Mouse (Mus musculus) forebrain, embryonic 14.5 days (tissue): ENCODE measurements at regions not wholly inside any gene's neighbourhood (a gene's known extent, or its start where the extent isn't known, plus 50 kb on each side); places are given as distances from the start of the nearest gene placed in this dataset.

Source experiments
- ATAC-seq: fragments of 200-750 bp; cut with Nextera tagmentation; 2 replicates; pipeline ENCODE4 v1.8.0; 2017; ENCODE audit warnings: mild to moderate bottlenecking, moderate library complexity
- DNase-seq: peaks from one replicate; pipeline ENCODE4 v3.0.0-alpha.2; 2015; ENCODE audit warnings: low spot score
- H3K27ac ChIP-seq: fragments of 300-500 bp; sonication (generic); 2 replicates; pipeline ENCODE4 v1.5.1; 2014; ENCODE audit warnings: low read depth, mild to moderate bottlenecking, control low read depth, low read length, moderate library complexity
- H3K27me3 ChIP-seq: fragments of 300-500 bp; sonication (generic); replicated peaks from 2 replicates; pipeline ENCODE4 v1.6.1; 2014; ENCODE audit warnings: low read length, control low read depth, mixed read lengths; ENCODE audit not compliant: control insufficient read depth, insufficient read depth
- H3K36me3 ChIP-seq: fragments of 300-500 bp; sonication (generic); 2 replicates; pipeline ENCODE4 v1.6.1; 2014; ENCODE audit warnings: low read length, control low read depth; ENCODE audit not compliant: control insufficient read depth, insufficient read depth
- H3K4me1 ChIP-seq: fragments of 300-500 bp; sonication (generic); 2 replicates; pipeline ENCODE4 v1.6.1; 2014; ENCODE audit warnings: antibody characterized with exemption, low read length, control low read depth; ENCODE audit not compliant: control insufficient read depth, insufficient read depth
- H3K4me2 ChIP-seq: fragments of 300-500 bp; sonication (generic); 2 replicates; pipeline ENCODE4 v1.6.1; 2014; ENCODE audit warnings: mild to moderate bottlenecking, control low read depth, low read length
- H3K4me3 ChIP-seq: fragments of 300-500 bp; sonication (generic); 2 replicates; pipeline ENCODE4 v1.5.1; 2014; ENCODE audit warnings: low read depth, low read length, control low read depth
- H3K9ac ChIP-seq: fragments of 300-500 bp; sonication (generic); 2 replicates; pipeline ENCODE4 v1.6.1; 2014; ENCODE audit warnings: mild to moderate bottlenecking, low read length, control low read depth, moderate library complexity
- H3K9me3 ChIP-seq: fragments of 300-500 bp; sonication (generic); replicated peaks from 2 replicates; pipeline ENCODE4 v1.6.1; 2016; ENCODE audit warnings: low read length, control low read depth, mixed read lengths; ENCODE audit not compliant: control insufficient read depth
- WGBS: fragments of 180-500 bp; shearing (Covaris S2); extraction: QIAGEN DNeasy Blood & Tissue Kit; methylation state at CpG from one replicate; pipeline ENCODE4 v1.1.7; 2014; 5-methylcytosine and 5-hydroxymethylcytosine counted together

- Histone ChIP-seq H3K9me3 (no peaks in the 10 kb centered on the region; the same call in 1 of the 2 replicates), H3K4me2 (no peak overlapping the region), H3K4me1 (no peaks in the 10 kb centered on the region), H3K27ac (no peak overlapping the region), H3K9ac (no peak overlapping the region), H3K36me3 (no peaks in the 10 kb centered on the region), H3K27me3 (no peaks in the 10 kb centered on the region), H3K4me3 (no peak overlapping the region)
- DNase-seq (no peak), ATAC-seq (no peak)
- WGBS = 84% methylated on average over 1 of the region's 1 CpGs
These were observed 66.1 kb upstream of the 1600014C23Rik start for GRCm38 (mm10) chr17:45799725-45800124.

DNA sequence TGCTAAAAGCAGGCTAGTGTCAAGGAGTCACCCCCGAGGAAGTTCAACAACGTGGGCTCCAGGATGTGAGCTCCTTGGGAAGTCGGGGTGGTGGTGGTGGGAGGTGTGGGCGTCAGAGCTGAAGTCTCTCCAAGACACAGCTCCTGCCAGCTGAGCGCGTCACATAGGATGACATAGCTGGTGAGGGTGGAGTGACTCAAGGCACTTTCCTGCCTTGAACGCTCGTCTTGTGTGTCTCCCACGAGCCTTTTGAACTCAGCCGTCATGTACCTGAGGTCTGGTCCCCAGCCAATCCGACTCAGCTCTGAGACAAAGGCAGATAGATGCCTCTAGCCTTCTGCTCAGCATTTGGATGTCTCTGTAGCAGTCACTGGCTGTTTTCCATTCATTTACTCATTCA, 65.4 kb upstream of the 1600014C23Rik start:
- Histone ChIP-seq H3K36me3 (no peaks in the 10 kb centered on the region), H3K4me3 (no peak overlapping the region), H3K4me1 (no peaks in the 10 kb centered on the region), H3K9ac (no peak overlapping the region), H3K27me3 (no peaks in the 10 kb centered on the region), H3K9me3 (no peaks in the 10 kb centered on the region; the same call in 1 of the 2 replicates), H3K4me2 (no peak overlapping the region), H3K27ac (no peak overlapping the region)
- DNase-seq (no peak), ATAC-seq (no peak)
- WGBS = 68% methylated on average over 11 of the region's 11 CpGs

GRCm38 (mm10) chr17:45798456-45798855, 64.8 kb upstream of the 1600014C23Rik start:
- no peaks in the 10 kb centered on the region for H3K4me1 ChIP-seq
- H3K36me3 ChIP-seq = no peaks in the 10 kb centered on the region
- H3K27me3 ChIP-seq = no peaks in the 10 kb centered on the region
- ATAC-seq (no peak), DNase-seq (no peak)
- H3K27ac ChIP-seq = no peak overlapping the region
- no peak overlapping the region for H3K9ac ChIP-seq
- H3K4me3 ChIP-seq = no peak overlapping the region
- H3K4me2 ChIP-seq = no peak overlapping the region
- 83% methylated on average over 8 of the region's 8 CpGs for WGBS
- H3K9me3 ChIP-seq = no peaks in the 10 kb centered on the region; the same call in 1 of the 2 replicates

DNA sequence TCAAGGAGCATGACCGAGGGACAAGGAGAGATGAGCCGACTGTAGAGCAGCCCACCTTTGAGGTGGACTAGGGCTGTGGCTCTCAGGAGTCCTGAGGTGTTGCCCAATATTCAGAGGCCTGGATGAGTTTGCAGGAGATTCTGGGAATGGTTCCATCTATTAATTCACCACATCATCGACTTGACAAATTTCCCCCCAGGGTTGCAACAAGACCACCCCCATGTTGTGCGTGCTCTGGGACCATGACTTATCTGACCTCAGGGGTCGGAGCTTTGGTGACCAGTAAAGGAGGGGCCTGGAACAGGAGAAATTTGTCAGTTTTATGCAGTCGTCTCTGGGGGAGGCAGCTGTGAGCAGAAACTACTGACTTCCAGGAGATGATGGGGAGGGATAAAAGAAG, 63.5 kb upstream of the 1600014C23Rik start:
- DNase-seq (no peak), ATAC-seq (no peak)
- no peaks in the 10 kb centered on the region for H3K4me1 ChIP-seq
- H3K27ac ChIP-seq = no peak overlapping the region
- no peaks in the 10 kb centered on the region; the same call in 1 of the 2 replicates for H3K9me3 ChIP-seq
- no peaks in the 10 kb centered on the region for H3K27me3 ChIP-seq
- WGBS = 85% methylated on average over 6 of the region's 6 CpGs
- H3K4me3 ChIP-seq = no peak overlapping the region
- H3K36me3 ChIP-seq = no peaks in the 10 kb centered on the region
- H3K4me2 ChIP-seq = no peak overlapping the region
- no peak overlapping the region for H3K9ac ChIP-seq

- no peak overlapping the region for H3K4me3 ChIP-seq
- no peak for ATAC-seq
- no peaks in the 10 kb centered on the region for H3K4me1 ChIP-seq
- H3K9ac ChIP-seq = no peak overlapping the region
- H3K9me3 ChIP-seq = no peaks in the 10 kb centered on the region
- no peak for DNase-seq
- 86% methylated on average over 7 of the region's 7 CpGs for WGBS
- no peaks in the 10 kb centered on the region for H3K36me3 ChIP-seq
- no peaks in the 10 kb centered on the region for H3K27me3 ChIP-seq
- H3K4me2 ChIP-seq = no peak overlapping the region
- H3K27ac ChIP-seq = no peak overlapping the region
These were observed 61.3 kb upstream of the 1600014C23Rik start for GRCm38 (mm10) chr17:45794926-45795325.

- H3K4me2 ChIP-seq = no peak overlapping the region
- H3K4me3 ChIP-seq = no peak overlapping the region
- H3K36me3 ChIP-seq = no peaks in the 10 kb centered on the region
- no peak for ATAC-seq
- 87% methylated on average over 8 of the region's 8 CpGs for WGBS
- no peak for DNase-seq
- H3K27ac ChIP-seq = no peak overlapping the region
- no peaks in the 10 kb centered on the region for H3K27me3 ChIP-seq
- H3K9ac ChIP-seq = no peak overlapping the region
- no peaks in the 10 kb centered on the region for H3K9me3 ChIP-seq
- no peaks in the 10 kb centered on the region for H3K4me1 ChIP-seq
These were observed 57.4 kb upstream of the 1600014C23Rik start for GRCm38 (mm10) chr17:45790959-45791520.

- H3K9me3 ChIP-seq = no peaks in the 10 kb centered on the region
- 30% methylated on average over 6 of the region's 6 CpGs for WGBS
- no peak overlapping the region for H3K4me2 ChIP-seq
- no peaks in the 10 kb centered on the region for H3K27me3 ChIP-seq
- no peak overlapping the region for H3K9ac ChIP-seq
- H3K4me3 ChIP-seq = no peak overlapping the region
- no peaks in the 10 kb centered on the region for H3K4me1 ChIP-seq
- DNase-seq (peak; percentile 23), ATAC-seq (no peak)
- no peaks in the 10 kb centered on the region for H3K36me3 ChIP-seq
- H3K27ac ChIP-seq = no peak overlapping the region
These were observed 56.1 kb upstream of the 1600014C23Rik start for GRCm38 (mm10) chr17:45789777-45790176.

GRCm38 (mm10) chr17:45784905-45785304, 51.3 kb upstream of the 1600014C23Rik start:
- DNase-seq = no peak
- H3K4me1 ChIP-seq = no peaks in the 10 kb centered on the region
- no peak overlapping the region for H3K4me2 ChIP-seq
- H3K27ac ChIP-seq = no peak overlapping the region
- no peak for ATAC-seq
- H3K9me3 ChIP-seq = no peaks in the 10 kb centered on the region
- WGBS = 86% methylated on average over 10 of the region's 10 CpGs
- H3K36me3 ChIP-seq = no peaks in the 10 kb centered on the region
- H3K27me3 ChIP-seq = no peaks in the 10 kb centered on the region
- no peak overlapping the region for H3K4me3 ChIP-seq
- H3K9ac ChIP-seq = no peak overlapping the region

- no peak overlapping the region for H3K27ac ChIP-seq
- H3K4me2 ChIP-seq = no peak overlapping the region
- H3K36me3 ChIP-seq = no peaks in the 10 kb centered on the region
- H3K27me3 ChIP-seq = no peaks in the 10 kb centered on the region
- DNase-seq (no peak), ATAC-seq (no peak)
- H3K4me1 ChIP-seq = no peaks in the 10 kb centered on the region
- no peak overlapping the region for H3K4me3 ChIP-seq
- H3K9ac ChIP-seq = no peak overlapping the region
- H3K9me3 ChIP-seq = no peaks in the 10 kb centered on the region
- WGBS = 94% methylated on average over 5 of the region's 5 CpGs
These were observed 50.9 kb upstream of the 1600014C23Rik start for GRCm38 (mm10) chr17:45784496-45784895.
